Mouse (Mus musculus) kidney, postnatal 0 days (tissue): ENCODE measurements at regions not wholly inside any gene's neighbourhood (a gene's known extent, or its start where the extent isn't known, plus 50 kb on each side); places are given as distances from the start of the nearest gene placed in this dataset.

Experiments used
- ATAC-seq: fragments of 200-750 bp; cut with Nextera tagmentation; replicated peaks from 2 replicates; pipeline ENCODE4 v1.8.0; 2017; ENCODE audit warnings: low read depth, moderate number of reproducible peaks, moderate TSS enrichment, moderate library complexity; ENCODE audit not compliant: low FRiP score
- DNase-seq: peaks from one replicate; pipeline ENCODE4 v3.0.0-alpha.2; 2016; ENCODE audit warnings: low spot score
- H3K27ac ChIP-seq: fragments of 300-500 bp; sonication (generic); 2 replicates; pipeline ENCODE4 v1.5.1; 2014; ENCODE audit warnings: mild to moderate bottlenecking
- H3K27me3 ChIP-seq: fragments of 300-500 bp; sonication (generic); 2 replicates; pipeline ENCODE4 v1.6.1; 2014; ENCODE audit warnings: low read length, mixed read lengths; ENCODE audit not compliant: insufficient read depth
- H3K36me3 ChIP-seq: fragments of 300-500 bp; sonication (generic); 2 replicates; pipeline ENCODE4 v1.6.1; 2014; ENCODE audit warnings: low read length, mixed read lengths; ENCODE audit not compliant: insufficient read depth
- H3K4me1 ChIP-seq: fragments of 300-500 bp; sonication (generic); replicated peaks from 2 replicates; pipeline ENCODE4 v1.6.1; 2014; ENCODE audit warnings: antibody characterized with exemption, low read length, mixed read lengths; ENCODE audit not compliant: insufficient read depth
- H3K4me2 ChIP-seq: fragments of 300-500 bp; sonication (generic); 2 replicates; pipeline ENCODE4 v1.6.1; 2014; ENCODE audit warnings: mild to moderate bottlenecking, low read length, moderate library complexity, mixed read lengths
- H3K4me3 ChIP-seq: fragments of 300-500 bp; sonication (generic); replicated peaks from 2 replicates; pipeline ENCODE4 v1.5.1; 2014; ENCODE audit warnings: low read depth, low read length
- H3K9ac ChIP-seq: fragments of 300-500 bp; sonication (generic); 2 replicates; pipeline ENCODE4 v1.6.1; 2014; ENCODE audit warnings: low read depth, low read length
- H3K9me3 ChIP-seq: fragments of 300-500 bp; sonication (generic); replicated peaks from 2 replicates; pipeline ENCODE4 v1.6.1; 2016; ENCODE audit warnings: low read length, inconsistent platforms, mixed read lengths
- CTCF ChIP-seq: IDR thresholded peaks from 2 replicates; pipeline ENCODE4 v1.5.1; 2016; ENCODE audit warnings: antibody characterized with exemption, low read depth, mild to moderate bottlenecking, moderate library complexity
- WGBS: fragments of 180-500 bp; shearing (Covaris S2); extraction: QIAGEN DNeasy Blood & Tissue Kit; methylation state at CpG from one replicate; pipeline ENCODE4 v1.1.7; 2014; 5-methylcytosine and 5-hydroxymethylcytosine counted together

DNA sequence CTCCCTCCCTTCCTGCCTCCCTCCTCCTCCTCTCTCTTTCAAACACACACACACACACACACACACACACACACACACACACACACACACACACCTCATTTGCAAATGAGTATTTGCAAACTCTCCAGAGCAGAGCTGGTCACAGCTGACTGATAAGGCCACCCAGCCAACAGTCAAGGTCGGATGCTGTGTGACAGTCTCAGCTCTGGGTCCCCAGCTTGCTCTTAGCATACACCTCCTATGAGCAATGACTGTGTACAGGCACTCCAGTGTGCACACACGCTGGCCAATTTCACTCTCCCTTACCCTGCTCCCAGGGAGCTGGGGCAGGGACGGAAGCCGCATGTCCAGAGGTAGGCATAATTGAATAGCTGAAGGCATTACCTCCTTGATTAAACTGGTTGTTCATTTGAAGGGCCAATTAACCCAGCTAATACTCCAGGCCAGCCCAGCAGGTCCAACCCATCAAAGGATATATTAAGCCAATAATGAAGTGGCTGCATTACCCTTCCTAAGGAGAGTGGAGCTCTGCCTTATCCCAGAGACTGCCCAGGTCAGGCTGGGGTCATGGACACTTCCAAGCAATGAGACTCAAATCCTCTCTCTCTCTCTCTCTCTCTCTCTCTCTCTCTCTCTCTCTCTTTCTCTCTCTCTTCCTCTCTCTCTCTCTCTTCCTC lies 173.0 kb upstream of the Tle3 start:
- TF ChIP-seq CTCF, result no peak
- Histone ChIP-seq H3K4me1 (0 out of 2 replicates have a peak, but pooled peaks cover 4% of the 10 kb centered on the region), H3K27me3 (no peaks in the 10 kb centered on the region), H3K4me3 (no peak overlapping the region), H3K36me3 (no peaks in the 10 kb centered on the region), H3K27ac (no peak overlapping the region), H3K4me2 (no peak overlapping the region), H3K9me3 (no peaks in the 10 kb centered on the region), H3K9ac (no peak overlapping the region)
- 49% methylated on average over 4 of the region's 4 CpGs for WGBS
- ATAC-seq (no peak), DNase-seq (no peak)

- 0 out of 2 replicates have a peak, but pooled peaks cover 4% of the 10 kb centered on the region for H3K4me1 ChIP-seq
- ATAC-seq, result 0 out of 2 replicates have a peak, but pooled peaks have one; percentile 29
- no peaks in the 10 kb centered on the region for H3K27me3 ChIP-seq
- no peak overlapping the region for H3K9ac ChIP-seq
- DNase-seq, result peak; percentile 67
- peak overlapping the region; percentile 81 for H3K27ac ChIP-seq
- no peak overlapping the region for H3K4me2 ChIP-seq
- H3K36me3 ChIP-seq, result no peaks in the 10 kb centered on the region
- 25% methylated on average over 8 of the region's 8 CpGs for WGBS
- H3K4me3 ChIP-seq, result no peak overlapping the region
- no peak for TF ChIP-seq CTCF
- no peaks in the 10 kb centered on the region for H3K9me3 ChIP-seq
These were observed 172.3 kb upstream of the Tle3 start for GRCm38 (mm10) chr9:61199891-61200290.

DNA sequence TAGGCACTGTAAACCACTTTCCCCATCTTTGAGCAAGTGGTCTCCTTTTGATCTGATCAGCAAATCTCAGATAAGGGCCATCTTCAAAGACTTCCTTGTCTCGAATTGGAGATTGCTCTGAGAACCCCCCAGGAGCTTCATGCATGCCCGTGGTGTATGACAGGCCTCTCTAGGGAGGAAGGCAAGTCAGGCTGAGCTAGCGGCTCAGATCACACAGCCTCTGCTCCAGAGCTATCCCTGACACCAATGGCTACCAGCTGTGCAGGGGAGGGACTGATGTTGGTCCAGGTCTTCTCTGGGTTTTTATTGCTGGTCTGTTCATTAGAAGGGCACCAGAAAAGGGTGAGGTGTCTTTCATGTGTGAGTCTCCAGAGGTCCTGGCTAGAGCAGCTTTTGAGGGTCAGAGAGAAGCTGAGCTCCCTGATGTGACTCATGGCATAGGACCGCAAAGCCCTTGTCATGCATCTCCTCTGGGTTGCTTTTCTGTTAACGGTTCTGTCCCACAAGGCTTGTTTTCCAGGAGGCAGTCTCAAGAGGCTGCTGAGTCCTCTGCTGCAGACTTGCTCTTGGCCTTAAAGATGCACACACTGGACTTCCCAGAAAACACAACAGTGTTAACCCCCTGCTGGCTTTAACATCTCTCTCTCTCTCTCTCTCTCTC lies 171.7 kb upstream of the Tle3 start:
- peak; percentile 53 for DNase-seq
- Histone ChIP-seq H3K27ac (peak overlapping the region; percentile 81), H3K27me3 (no peaks in the 10 kb centered on the region), H3K4me2 (no peak overlapping the region), H3K4me1 (0 out of 2 replicates have a peak, but pooled peaks cover 4% of the 10 kb centered on the region), H3K9me3 (no peaks in the 10 kb centered on the region), H3K36me3 (no peaks in the 10 kb centered on the region), H3K4me3 (no peak overlapping the region), H3K9ac (no peak overlapping the region)
- ATAC-seq, result no peak; the same call in 1 of the 2 replicates
- no peak for TF ChIP-seq CTCF
- WGBS, result 22% methylated on average over 5 of the region's 5 CpGs

DNA sequence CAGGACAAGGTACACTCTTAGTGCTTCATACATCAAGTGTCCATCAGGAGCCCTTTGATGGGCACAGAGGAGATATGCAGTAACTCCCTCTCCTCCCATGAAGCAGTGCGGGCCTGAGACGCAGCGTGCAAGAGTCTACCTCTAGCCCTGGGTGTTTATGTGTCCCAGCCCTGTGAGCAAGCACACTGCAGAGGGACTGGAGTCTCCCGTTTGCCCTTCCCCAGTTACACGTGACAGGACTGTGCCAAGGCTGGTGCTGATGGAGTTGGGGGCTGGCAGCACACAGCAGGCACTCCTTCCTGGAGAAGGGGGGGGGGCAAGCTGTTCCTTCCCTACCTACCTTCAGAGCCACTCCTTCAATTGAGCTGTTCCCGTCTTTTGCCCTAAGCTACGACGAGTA lies 167.1 kb upstream of the Tle3 start:
- Histone ChIP-seq H3K4me1 (no peaks in the 10 kb centered on the region), H3K4me3 (no peak overlapping the region), H3K27ac (no peak overlapping the region), H3K27me3 (no peaks in the 10 kb centered on the region), H3K36me3 (no peaks in the 10 kb centered on the region), H3K4me2 (no peak overlapping the region), H3K9me3 (no peaks in the 10 kb centered on the region), H3K9ac (no peak overlapping the region)
- no peak for TF ChIP-seq CTCF
- 86% methylated on average over 8 of the region's 8 CpGs for WGBS
- DNase-seq (no peak), ATAC-seq (no peak)

DNA sequence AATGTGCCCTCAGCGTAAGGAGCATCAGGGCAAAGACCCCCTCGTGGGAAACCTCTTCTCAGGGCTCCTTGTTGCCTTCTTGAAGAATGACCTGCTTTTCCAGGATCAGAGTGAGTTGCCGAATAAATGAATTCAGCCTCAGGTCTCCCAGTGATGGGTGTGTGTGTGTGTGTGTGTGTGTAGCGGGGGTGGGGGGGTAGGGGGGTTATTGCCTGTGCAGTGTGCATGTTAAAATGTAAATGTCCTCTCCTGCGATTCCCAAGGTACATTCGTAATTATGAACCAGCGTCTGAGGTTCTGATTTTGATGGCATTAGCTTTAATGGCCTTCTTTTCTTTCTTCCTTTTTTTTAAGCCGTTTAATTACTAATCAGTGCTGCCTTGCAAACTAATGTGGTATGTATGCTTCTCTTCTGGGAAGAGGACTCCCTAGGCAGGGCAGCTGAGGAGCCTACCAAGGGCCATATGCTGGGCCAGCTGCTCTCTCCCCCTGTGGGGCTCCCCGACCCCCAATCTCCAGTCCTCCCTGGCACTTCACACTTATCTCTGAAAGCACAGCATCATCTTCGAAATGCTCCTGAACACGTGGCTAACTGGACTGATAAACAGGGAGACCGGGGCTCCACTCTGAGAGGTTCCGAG lies 165.3 kb upstream of the Tle3 start:
- no peaks in the 10 kb centered on the region for H3K36me3 ChIP-seq
- H3K9me3 ChIP-seq, result no peaks in the 10 kb centered on the region
- H3K4me3 ChIP-seq, result no peak overlapping the region
- no peak for TF ChIP-seq CTCF
- no peak for ATAC-seq
- H3K4me2 ChIP-seq, result no peak overlapping the region
- no peak for DNase-seq
- no peak overlapping the region for H3K27ac ChIP-seq
- 79% methylated on average over 13 of the region's 13 CpGs for WGBS
- no peaks in the 10 kb centered on the region for H3K27me3 ChIP-seq
- H3K4me1 ChIP-seq, result no peaks in the 10 kb centered on the region
- H3K9ac ChIP-seq, result no peak overlapping the region

DNA sequence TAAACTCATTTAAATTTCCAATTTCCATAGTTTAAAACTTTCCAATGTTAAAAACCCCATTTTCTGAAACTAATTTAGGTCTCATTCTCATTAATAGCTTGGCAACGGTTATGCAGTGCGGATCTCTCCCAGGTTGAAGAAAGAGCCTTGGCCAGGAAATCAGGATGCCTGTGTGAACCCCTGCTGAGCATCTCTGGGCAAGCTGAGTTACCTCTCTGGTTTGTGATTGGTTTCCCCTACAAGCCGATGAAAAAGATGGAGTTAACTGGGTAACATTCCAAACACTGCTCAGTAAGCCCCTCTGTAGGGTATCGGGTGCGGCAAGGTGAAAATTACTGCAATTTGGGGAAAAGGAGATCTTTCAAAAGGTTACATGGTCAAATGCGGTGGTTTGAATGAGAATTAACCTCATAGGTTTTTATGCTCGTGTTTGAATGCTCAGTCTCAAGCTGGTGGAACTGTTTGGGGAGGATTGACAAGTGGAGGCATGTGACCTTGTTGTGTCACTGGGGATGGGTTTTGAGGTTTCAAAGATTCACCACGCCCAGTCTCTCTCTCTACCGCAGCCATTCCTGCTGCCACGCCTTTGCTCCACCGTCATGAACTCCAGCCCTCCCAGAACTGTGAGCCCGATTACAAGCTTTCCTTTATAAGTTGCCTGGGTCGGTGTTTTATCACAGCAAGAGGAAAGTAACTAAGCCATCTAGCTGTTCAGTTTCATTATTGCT lies 164.6 kb upstream of the Tle3 start:
- Histone ChIP-seq H3K4me1 (no peaks in the 10 kb centered on the region), H3K9me3 (no peaks in the 10 kb centered on the region), H3K4me2 (no peak overlapping the region), H3K27ac (no peak overlapping the region), H3K9ac (no peak overlapping the region), H3K36me3 (no peaks in the 10 kb centered on the region), H3K27me3 (0 out of 2 replicates have a peak, but pooled peaks cover 3% of the 10 kb centered on the region), H3K4me3 (no peak overlapping the region)
- TF ChIP-seq CTCF, result no peak
- 90% methylated on average over 13 of the region's 13 CpGs for WGBS
- DNase-seq (no peak), ATAC-seq (no peak)
